Mouse (Mus musculus) hindbrain, embryonic 12.5 days (tissue): ENCODE measurements around the gene Cnot1. TPM values are rescaled to one million over a fixed set of nuclear protein-coding genes. Genes with fewer than 3 reads are reported as not detected.
A peak's percentile ranks its signal among the peaks of the same experiment; 100 is the strongest.

Experiments used
- ATAC-seq: fragments of 200-750 bp; cut with Nextera tagmentation; 2 replicates; pipeline ENCODE4 v1.8.0; 2017; ENCODE audit warnings: moderate TSS enrichment; ENCODE audit not compliant: low FRiP score
- H3K27ac ChIP-seq: fragments of 300-500 bp; sonication (generic); 2 replicates; pipeline ENCODE4 v1.5.1; 2016; ENCODE audit warnings: mild to moderate bottlenecking
- H3K27me3 ChIP-seq: fragments of 300-500 bp; sonication (generic); 2 replicates; pipeline ENCODE4 v1.6.1; 2016; ENCODE audit warnings: mild to moderate bottlenecking
- H3K36me3 ChIP-seq: fragments of 300-500 bp; sonication (generic); 2 replicates; pipeline ENCODE4 v1.6.1; 2016; ENCODE audit warnings: mild to moderate bottlenecking
- H3K4me1 ChIP-seq: fragments of 300-500 bp; sonication (generic); 2 replicates; pipeline ENCODE4 v1.6.1; 2016
- H3K4me2 ChIP-seq: fragments of 300-500 bp; sonication (generic); replicated peaks from 2 replicates; pipeline ENCODE4 v1.6.1; 2016; ENCODE audit warnings: mild to moderate bottlenecking
- H3K4me3 ChIP-seq: fragments of 300-500 bp; sonication (generic); 2 replicates; pipeline ENCODE4 v1.5.1; 2016; ENCODE audit warnings: mild to moderate bottlenecking
- H3K9ac ChIP-seq: fragments of 300-500 bp; sonication (generic); 2 replicates; pipeline ENCODE4 v1.6.1; 2016; ENCODE audit warnings: mild to moderate bottlenecking, moderate library complexity
- H3K9me3 ChIP-seq: fragments of 300-500 bp; sonication (generic); replicated peaks from 2 replicates; pipeline ENCODE4 v1.6.1; 2016; ENCODE audit warnings: mild to moderate bottlenecking
- WGBS: fragments of 180-500 bp; shearing (Covaris S2); methylation state at CpG from one replicate; pipeline ENCODE4 v1.1.7; 2016; 5-methylcytosine and 5-hydroxymethylcytosine counted together
- polyA plus RNA-seq: library from polyadenylated mRNA; unstranded; fragments of >200 nt; fragmentation: Nextera tagmentation; extraction: Ambion mirVana; gene quantifications from 2 replicates; pipeline ENCODE4 v1.2.1, GENCODE M21; 2016

Cnot1 gene
- polyA plus RNA-seq, 1 experiment from 2014 or later = 90.5 TPM

DNA sequence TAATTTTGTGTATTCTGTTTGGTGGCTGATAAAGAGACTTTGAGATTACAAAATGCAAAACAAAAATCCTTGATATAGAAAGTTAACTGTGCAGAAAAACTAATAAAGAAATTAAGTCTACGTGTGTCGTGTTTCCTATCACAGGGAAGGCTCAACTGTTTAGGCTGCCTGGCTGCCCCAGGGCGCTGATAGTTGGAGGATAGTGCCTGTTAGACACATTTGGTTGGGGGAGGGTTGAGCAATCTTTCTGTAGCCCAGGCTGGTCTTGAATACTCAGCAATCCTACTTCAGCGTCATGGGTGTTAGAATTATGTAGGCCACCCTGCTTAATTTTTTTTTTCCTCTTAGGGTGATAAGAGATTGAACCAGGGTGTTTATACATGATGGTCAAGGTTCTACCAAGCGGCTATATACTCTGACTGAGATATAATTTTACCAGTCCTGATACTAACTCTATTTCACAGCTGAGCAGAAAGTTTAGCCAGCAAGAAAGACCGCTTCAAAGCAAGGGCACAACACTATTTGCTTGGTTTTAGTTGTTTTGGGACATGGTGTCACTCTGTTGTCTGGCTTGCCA lies 92.3 kb downstream of the Cnot1 start:
- Histone ChIP-seq H3K4me3 (peak overlapping the region; percentile 85), H3K9me3 (no peaks in the 10 kb centered on the region), H3K27ac (no peak overlapping the region; the same call in 1 of the 2 replicates), H3K9ac (no peak overlapping the region; the same call in 1 of the 2 replicates), H3K27me3 (no peaks in the 10 kb centered on the region), H3K36me3 (peaks cover 35% of the 10 kb centered on the region), H3K4me1 (peaks cover 15% of the 10 kb centered on the region), H3K4me2 (peak overlapping the region; percentile 97)
- whole genome bisulfite sequencing = 89% methylated on average over 6 of the region's 6 CpGs
- no peak for ATAC-seq

GRCm38 (mm10) chr8:95714367-95714766 lies 92.9 kb downstream of the Cnot1 start:
- Histone ChIP-seq H3K9ac (no peak overlapping the region), H3K4me1 (peaks cover 15% of the 10 kb centered on the region), H3K4me3 (no peak overlapping the region), H3K27ac (no peak overlapping the region), H3K27me3 (no peaks in the 10 kb centered on the region), H3K4me2 (no peak overlapping the region), H3K36me3 (peaks cover 31% of the 10 kb centered on the region), H3K9me3 (no peaks in the 10 kb centered on the region)
- 95% methylated on average over 4 of the region's 4 CpGs for WGBS
- ATAC-seq = no peak

GRCm38 (mm10) chr8:95713100-95714010 lies 93.9 kb downstream of the Cnot1 start:
- Histone ChIP-seq H3K4me3 (no peak overlapping the region), H3K36me3 (peaks cover 31% of the 10 kb centered on the region), H3K4me1 (peaks cover 15% of the 10 kb centered on the region), H3K9ac (no peak overlapping the region), H3K27ac (no peak overlapping the region), H3K9me3 (no peaks in the 10 kb centered on the region), H3K4me2 (no peak overlapping the region), H3K27me3 (no peaks in the 10 kb centered on the region)
- WGBS = 80% methylated on average over 19 of the region's 19 CpGs
- ATAC-seq = peak; percentile 31; the same call in 1 of the 2 replicates

DNA sequence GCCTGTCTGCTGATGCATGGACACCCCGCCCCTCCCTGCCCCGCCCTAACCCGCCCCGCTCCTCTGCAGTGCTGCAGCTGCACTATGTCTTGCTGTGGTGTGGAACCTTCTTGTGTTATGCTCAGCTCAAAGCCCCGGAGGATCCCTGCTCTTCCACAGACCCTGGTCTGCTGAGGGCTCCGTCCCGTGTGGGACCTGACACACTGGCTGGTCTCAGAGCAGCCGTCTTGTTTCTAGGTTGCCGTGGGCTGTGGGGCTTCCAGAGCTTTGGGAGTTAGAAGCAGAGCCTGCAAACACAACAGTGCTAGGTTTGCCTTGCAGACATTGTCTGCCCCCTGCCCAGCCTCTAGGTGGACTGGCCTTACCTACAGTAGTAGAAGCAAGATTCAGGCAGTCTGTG lies 94.9 kb downstream of the Cnot1 start:
- no peak for ATAC-seq
- WGBS = 87% methylated on average over 9 of the region's 9 CpGs
- Histone ChIP-seq H3K4me1 (peaks cover 15% of the 10 kb centered on the region), H3K4me3 (no peak overlapping the region), H3K27ac (no peak overlapping the region), H3K9ac (no peak overlapping the region), H3K4me2 (no peak overlapping the region), H3K36me3 (peaks cover 29% of the 10 kb centered on the region), H3K9me3 (no peaks in the 10 kb centered on the region), H3K27me3 (no peaks in the 10 kb centered on the region)

DNA sequence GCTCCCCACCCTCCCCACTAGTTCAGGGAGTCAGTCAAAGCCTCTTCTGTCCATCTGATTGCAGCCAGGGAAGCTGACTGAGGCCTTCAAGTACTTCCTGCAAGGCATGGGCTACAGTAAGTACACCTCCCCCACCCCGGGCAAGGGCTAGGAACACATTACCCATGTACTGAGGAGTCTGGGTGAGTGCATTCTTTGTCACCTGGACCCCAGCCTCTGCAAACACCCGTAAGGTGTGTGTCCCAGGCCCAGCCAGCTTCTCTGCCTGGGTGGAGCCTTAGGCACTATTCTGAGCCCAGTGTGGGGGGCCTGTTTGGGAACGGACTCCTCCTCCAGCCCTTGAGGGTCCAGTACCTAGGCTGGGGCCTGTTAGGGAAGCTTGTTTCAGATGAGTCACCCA lies 96.2 kb downstream of the Cnot1 start:
- no peak overlapping the region for H3K4me2 ChIP-seq
- 76% methylated on average over 3 of the region's 3 CpGs for WGBS
- ATAC-seq = no peak

DNA sequence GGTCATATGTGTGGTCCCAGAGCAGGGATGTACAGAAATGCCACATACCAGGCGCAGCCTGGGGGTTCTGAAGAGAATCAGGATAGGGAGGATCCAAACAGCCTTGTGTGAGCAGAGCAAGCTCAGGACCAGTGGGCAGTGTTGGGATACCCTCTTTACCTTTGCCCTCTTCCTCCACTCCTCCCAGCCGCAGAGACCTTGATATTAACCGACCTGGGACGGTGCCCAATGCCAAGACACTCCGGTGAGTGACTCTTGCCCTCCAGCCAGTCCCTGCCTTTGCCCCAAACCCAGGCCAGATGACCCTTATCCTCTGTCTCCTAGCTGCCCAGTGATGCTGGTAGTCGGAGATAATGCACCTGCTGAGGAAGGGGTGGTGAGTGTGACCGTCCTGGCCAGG lies 97.7 kb downstream of the Cnot1 start:
- no peak overlapping the region for H3K9ac ChIP-seq
- no peak overlapping the region for H3K4me3 ChIP-seq
- peaks cover 41% of the 10 kb centered on the region for H3K36me3 ChIP-seq
- no peak for ATAC-seq
- H3K27me3 ChIP-seq = no peaks in the 10 kb centered on the region
- no peak overlapping the region for H3K27ac ChIP-seq
- H3K9me3 ChIP-seq = no peaks in the 10 kb centered on the region
- peaks cover 4% of the 10 kb centered on the region for H3K4me1 ChIP-seq
- WGBS = 86% methylated on average over 7 of the region's 7 CpGs
- H3K4me2 ChIP-seq = no peak overlapping the region

More for the DNA sequence above, 96.2 kb downstream of the Cnot1 start:
- Histone ChIP-seq H3K36me3 (peaks cover 41% of the 10 kb centered on the region), H3K4me1 (peaks cover 3% of the 10 kb centered on the region), H3K4me3 (no peak overlapping the region), H3K27me3 (no peaks in the 10 kb centered on the region), H3K27ac (no peak overlapping the region), H3K9me3 (no peaks in the 10 kb centered on the region), H3K9ac (no peak overlapping the region)

DNA sequence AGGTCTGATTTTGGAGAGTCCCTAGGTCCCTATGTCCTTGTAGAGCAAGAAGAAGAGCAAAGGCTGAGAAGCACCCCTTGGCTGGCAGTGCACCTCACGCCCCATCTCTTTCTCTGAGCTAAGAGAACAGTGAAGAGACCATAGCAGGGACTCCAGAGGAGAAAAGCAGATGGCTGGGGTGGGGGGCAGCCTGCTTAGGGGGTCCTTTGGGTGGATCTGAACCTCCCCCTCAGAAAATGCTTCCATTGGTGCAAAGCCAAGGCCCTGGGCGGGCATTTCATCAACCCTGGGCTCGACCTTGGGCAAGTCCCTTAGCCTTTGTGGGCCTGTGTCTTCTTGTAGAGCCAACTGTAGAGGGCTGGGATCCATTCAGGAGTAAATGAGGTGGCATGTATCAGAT lies 102.7 kb downstream of the Cnot1 start:
- Histone ChIP-seq H3K9me3 (no peaks in the 10 kb centered on the region), H3K9ac (no peak overlapping the region), H3K4me3 (peak overlapping the region; percentile 65), H3K27me3 (peaks cover 6% of the 10 kb centered on the region; the same call in 1 of the 2 replicates), H3K4me2 (peak overlapping the region; percentile 89), H3K4me1 (peaks cover 38% of the 10 kb centered on the region), H3K27ac (no peak overlapping the region), H3K36me3 (peaks cover 30% of the 10 kb centered on the region)
- no peak for ATAC-seq
- whole genome bisulfite sequencing = 93% methylated on average over 3 of the region's 3 CpGs

DNA sequence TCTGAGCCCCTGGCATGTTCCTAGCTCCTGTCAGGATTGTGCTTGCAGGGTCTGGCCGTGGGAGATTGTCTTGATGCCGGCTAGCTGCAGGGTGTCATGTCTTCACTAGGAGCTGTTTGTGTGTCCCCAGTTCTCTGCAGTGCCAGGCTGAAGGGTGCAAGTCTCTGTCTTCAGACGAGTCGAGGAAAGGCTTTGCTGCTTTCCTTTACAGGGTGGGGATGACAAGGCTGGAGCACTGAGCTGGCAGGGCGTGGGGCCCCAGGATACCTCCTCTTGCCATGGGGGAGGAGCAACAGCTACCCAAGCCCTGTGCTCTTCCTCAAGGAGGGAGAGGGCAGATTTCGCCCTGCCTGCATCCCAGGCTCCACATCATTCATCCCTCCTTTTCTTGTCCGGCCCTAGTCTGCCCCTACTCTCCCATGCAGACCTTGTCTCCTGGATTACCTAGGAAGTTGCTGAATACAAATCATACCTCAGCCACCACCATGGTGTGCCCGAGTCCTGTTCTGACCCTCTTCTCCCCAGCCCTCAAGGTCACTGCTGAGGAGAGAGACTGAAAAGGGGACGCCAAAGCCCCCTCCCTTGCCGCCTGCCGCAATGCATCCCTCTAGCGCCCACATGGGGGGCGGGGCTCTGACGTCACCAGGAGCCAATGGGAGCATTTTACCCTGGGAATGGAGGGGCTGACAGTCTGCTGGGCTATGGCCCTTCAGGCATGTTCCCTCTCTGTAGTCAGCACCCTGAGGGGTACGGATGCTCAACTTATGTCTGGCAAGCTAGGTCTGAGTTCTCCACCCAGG lies 103.6 kb downstream of the Cnot1 start:
- Histone ChIP-seq H3K4me3 (peak overlapping the region; percentile 65), H3K9me3 (no peaks in the 10 kb centered on the region), H3K36me3 (peaks cover 22% of the 10 kb centered on the region), H3K27ac (peak overlapping the region; percentile 78), H3K4me2 (peak overlapping the region; percentile 89), H3K9ac (peak overlapping the region; percentile 78), H3K27me3 (peaks cover 6% of the 10 kb centered on the region; the same call in 1 of the 2 replicates), H3K4me1 (peaks cover 38% of the 10 kb centered on the region)
- peak; percentile 53 for ATAC-seq
- under 1% methylated on average over 15 of the region's 15 CpGs for WGBS

DNA sequence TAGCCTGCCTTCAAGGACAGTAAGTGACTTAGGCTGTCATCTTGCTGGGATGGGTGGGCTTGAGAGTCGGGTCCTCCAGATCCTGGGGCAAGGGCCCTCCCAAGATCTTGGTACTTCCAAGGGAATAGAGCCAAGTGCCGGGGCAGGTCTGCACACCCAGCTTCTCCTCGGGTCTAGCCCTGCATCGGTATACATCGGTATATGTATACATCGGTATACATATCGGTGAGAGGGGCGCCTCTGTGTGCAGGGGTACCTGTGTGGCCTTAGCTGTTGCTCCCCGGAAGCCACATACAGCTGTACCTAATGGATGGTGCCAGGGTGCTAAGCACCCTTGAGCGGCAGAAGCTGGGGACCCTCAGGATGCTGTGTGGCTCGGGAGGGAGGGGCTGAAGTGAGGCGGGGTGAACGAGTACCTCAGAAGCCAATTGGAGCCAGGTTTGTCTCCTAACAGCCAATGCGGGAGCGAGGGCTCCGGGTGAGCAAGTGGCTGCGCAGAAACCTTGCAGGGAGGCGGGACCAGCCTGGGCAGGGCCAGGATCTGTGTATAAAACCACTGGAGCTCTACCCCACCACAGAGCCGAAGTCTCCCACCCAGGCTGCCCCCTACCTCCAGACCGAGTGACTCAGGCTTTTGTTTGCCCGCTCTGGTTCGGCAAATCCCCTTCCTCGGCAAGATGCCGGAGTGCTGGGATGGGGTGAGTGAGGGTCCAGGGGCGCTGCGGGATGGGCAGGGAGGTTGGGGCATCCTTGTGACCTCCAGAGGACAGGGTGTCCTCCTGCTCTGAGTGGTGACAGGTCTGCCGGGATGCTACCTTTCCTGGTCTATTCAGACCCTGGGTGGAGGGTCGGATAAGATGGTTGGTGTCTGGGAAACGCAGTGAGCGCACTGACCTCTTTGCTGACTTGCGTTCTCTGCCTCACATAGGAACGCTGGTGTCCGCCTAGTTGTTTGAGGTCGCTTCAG lies 104.5 kb downstream of the Cnot1 start:
- H3K9me3 ChIP-seq = no peaks in the 10 kb centered on the region
- peaks cover 38% of the 10 kb centered on the region for H3K4me1 ChIP-seq
- peak; percentile 92 for ATAC-seq
- H3K27ac ChIP-seq = peak overlapping the region; percentile 78
- H3K27me3 ChIP-seq = peaks cover 6% of the 10 kb centered on the region; the same call in 1 of the 2 replicates
- peak overlapping the region; percentile 65 for H3K4me3 ChIP-seq
- H3K4me2 ChIP-seq = peak overlapping the region; percentile 89
- H3K9ac ChIP-seq = peak overlapping the region; percentile 78
- H3K36me3 ChIP-seq = peaks cover 14% of the 10 kb centered on the region
- 3% methylated on average over 34 of the region's 34 CpGs for WGBS

DNA sequence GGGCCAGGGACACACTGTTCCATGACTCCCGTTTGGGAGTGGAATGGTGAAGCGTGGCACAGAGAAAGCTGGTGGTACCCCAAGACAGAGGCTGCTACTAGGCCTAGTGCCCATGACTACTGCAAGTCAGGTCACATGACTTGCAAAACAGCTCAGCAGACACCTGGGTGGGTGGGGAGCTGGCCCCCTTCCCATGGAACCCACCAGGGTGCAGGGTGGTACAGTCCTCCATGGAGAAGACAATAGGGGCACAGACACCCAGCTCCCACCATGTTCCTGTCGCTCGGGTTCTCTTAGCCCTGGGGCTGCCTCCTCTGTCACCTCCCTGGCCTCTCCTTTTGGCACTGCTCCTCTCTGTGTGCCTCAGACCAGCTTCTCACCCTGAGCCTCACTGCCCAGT lies 105.5 kb downstream of the Cnot1 start:
- 0 out of 2 replicates have a peak overlapping the region, but pooled peaks have one; percentile 65 for H3K4me3 ChIP-seq
- H3K27ac ChIP-seq = no peak overlapping the region
- 75% methylated on average over 4 of the region's 4 CpGs for WGBS
- H3K9ac ChIP-seq = no peak overlapping the region
- peaks cover 6% of the 10 kb centered on the region; the same call in 1 of the 2 replicates for H3K27me3 ChIP-seq
- H3K4me1 ChIP-seq = peaks cover 40% of the 10 kb centered on the region
- H3K4me2 ChIP-seq = peak overlapping the region; percentile 89; the same call in 1 of the 2 replicates
- no peak for ATAC-seq
- peaks cover 6% of the 10 kb centered on the region for H3K36me3 ChIP-seq
- no peaks in the 10 kb centered on the region for H3K9me3 ChIP-seq

DNA sequence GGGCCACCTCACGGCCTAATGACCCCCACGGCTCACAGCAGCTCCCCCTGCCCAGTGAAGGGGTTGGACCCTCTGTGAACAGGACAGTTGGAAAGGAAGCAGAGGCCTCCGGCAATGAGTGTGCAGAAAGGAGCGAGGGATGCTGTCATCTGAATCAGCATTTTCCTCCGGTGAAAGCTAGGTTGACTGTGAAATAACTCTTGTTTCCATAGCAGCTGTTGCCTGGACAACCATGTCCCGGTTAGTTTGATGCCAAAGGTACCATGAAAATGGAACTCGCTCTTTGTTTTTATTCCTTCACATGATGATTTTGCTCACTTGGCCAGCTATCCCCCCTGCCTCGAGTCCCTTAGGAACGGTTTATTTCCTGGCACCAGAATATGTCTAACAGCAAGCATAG lies 107.0 kb downstream of the Cnot1 start:
- peaks cover 43% of the 10 kb centered on the region for H3K4me1 ChIP-seq
- H3K9me3 ChIP-seq = no peaks in the 10 kb centered on the region
- peaks cover 7% of the 10 kb centered on the region; the same call in 1 of the 2 replicates for H3K27me3 ChIP-seq
- peak overlapping the region; percentile 4; the same call in 1 of the 2 replicates for H3K4me2 ChIP-seq
- peak overlapping the region; percentile 52 for H3K27ac ChIP-seq
- H3K9ac ChIP-seq = no peak overlapping the region
- no peak overlapping the region for H3K4me3 ChIP-seq
- ATAC-seq = no peak
- H3K36me3 ChIP-seq = no peaks in the 10 kb centered on the region
- WGBS = 47% methylated on average over 9 of the region's 9 CpGs
